ENCODE assay signal across 19 mouse cellular contexts in the genomic region with DNA sequence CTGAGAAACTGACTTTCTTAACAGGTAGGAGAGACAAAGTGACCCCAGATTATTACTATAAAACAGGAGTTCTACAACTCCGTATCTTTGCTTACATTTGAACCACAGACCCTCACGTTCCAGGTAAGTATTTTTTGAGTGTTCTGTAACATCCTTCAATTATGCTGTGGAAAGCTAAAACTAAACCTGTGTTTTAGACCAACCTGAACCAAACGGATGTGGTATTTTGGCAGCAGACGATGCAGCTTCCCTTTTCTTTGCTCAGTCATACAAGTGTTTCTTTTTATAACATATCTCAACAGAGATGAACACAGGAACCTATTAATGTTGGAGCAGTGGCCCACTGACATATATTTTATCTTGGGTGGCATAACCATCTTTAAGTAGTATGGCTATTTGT. TPM values are rescaled to one million over a fixed set of nuclear protein-coding genes. Genes with fewer than 3 reads are reported as not detected.
DNase-seq lines count a peak whose midpoint lies in the region; ATAC-seq and TF ChIP-seq lines count a peak whose summit lies in the region.
"Had no signal": no experiment of that assay in that cellular context is flagged by ENCODE, and none has a peak within 500 bp of the region (broad histone marks: within the 10 kb centered on the region; RNA-seq: fewer than 3 reads in every experiment).

No protein-coding gene starts in this region.

- H3K9ac ChIP-seq in CH12.LX (ENCODE audit: insufficient read depth, low read depth): no peak overlapping the region
- H3K9ac ChIP-seq: embryonic facial prominence, embryonic 15.5 days; midbrain, embryonic 13.5 days had no signal

- WGBS in hindbrain, embryonic 10.5 days: 94% methylated on average over 4 of the region's 4 CpGs

- H3K27ac ChIP-seq in CH12.LX (ENCODE audit: insufficient read depth, low read depth): no peak overlapping the region
- H3K27ac ChIP-seq in hindbrain, embryonic 10.5 days: no peak overlapping the region
- H3K27ac ChIP-seq: embryonic facial prominence, embryonic 15.5 days; forebrain, embryonic 10.5 days; hindbrain, postnatal 0 days; midbrain, embryonic 13.5 days had no signal

- no peak overlapping the region for H3K4me2 ChIP-seq in CH12.LX (ENCODE audit: insufficient read depth, low read depth, poor library complexity, severe bottlenecking)
- H3K4me2 ChIP-seq: embryonic facial prominence, embryonic 15.5 days; heart, embryonic 11.5 days; midbrain, embryonic 13.5 days had no signal

- ATAC-seq in megakaryocyte, adult 5-6 weeks (ENCODE audit: poor library complexity, severe bottlenecking): peak; percentile 72
- ATAC-seq: hindbrain, postnatal 0 days; midbrain, embryonic 13.5 days had no signal

- peaks cover 31% of the 10 kb centered on the region for H3K79me2 ChIP-seq in CH12.LX (replicated peaks; ENCODE audit: control insufficient read depth, extremely low read depth, insufficient read depth, poor library complexity, severe bottlenecking)

- dilution Hi-C loops in CH12.LX (cut with MboI; ENCODE audit: extremely low pct_ligation_motif_present, extremely low pct_unique_long_range_greater_than_20kb, low sequenced_read_pairs): no loop called here

- in situ Hi-C loops in CH12.LX (cut with MboI; ENCODE audit: low pct_ligation_motif_present, low pct_unique_long_range_greater_than_20kb, low sequenced_read_pairs): no loop called here

- peaks cover 10% of the 10 kb centered on the region for H3K9me3 ChIP-seq in CH12.LX (replicated peaks; ENCODE audit: low read length)
- H3K9me3 ChIP-seq in hindbrain, embryonic 10.5 days: no peaks in the 10 kb centered on the region
- H3K9me3 ChIP-seq: embryonic facial prominence, embryonic 15.5 days; midbrain, embryonic 13.5 days had no signal

- H3K36me3 ChIP-seq in CH12.LX (replicated peaks in 1 of 2; ENCODE audit: control insufficient read depth in 1 of 2, insufficient read depth in 1 of 2, low read length in 1 of 2): peaks cover 45 to 78% of the 10 kb centered on the region in 2 experiments
- H3K36me3 ChIP-seq in hindbrain, embryonic 10.5 days: peaks cover 54% of the 10 kb centered on the region

- DNase-seq in thymus, postnatal 0 days (ENCODE audit: low spot score): peak; percentile 70
- DNase-seq in thymus, adult 18-20 months: no peak
- DNase-seq in CH12.LX (ENCODE audit: extremely low read depth): peak; percentile 64
- DNase-seq in hindbrain, embryonic 10.5 days (ENCODE audit: low spot score): no peak
- no peak for DNase-seq in layer of hippocampus, postnatal 14 days (ENCODE audit: low spot score in 2 of 2)
- no peak for DNase-seq in kidney, postnatal 36 days
- DNase-seq: cerebellum, adult 9-11 months; embryo, embryonic 11 days; gastrocnemius, postnatal 14 days; heart, postnatal 14 days; kidney, adult 2 months; kidney, postnatal 25 days had no signal

- H3K4me1 ChIP-seq in CH12.LX (ENCODE audit: control insufficient read depth in 1 of 2, insufficient read depth in 2 of 2): peaks cover 0 to 66% of the 10 kb centered on the region in 2 experiments; a peak in 3 of 4 replicates
- no peaks in the 10 kb centered on the region for H3K4me1 ChIP-seq in hindbrain, embryonic 10.5 days (replicated peaks)
- H3K4me1 ChIP-seq: midbrain, embryonic 13.5 days had no signal

- no peak for TF ChIP-seq EP300 in CH12.LX (IDR thresholded peaks at IDR 0.05; ENCODE audit: low read length)

- H3K4me3 ChIP-seq in CH12.LX (replicated peaks in 1 of 3; ENCODE audit: low read depth in 2 of 3, low read length in 2 of 3, poor library complexity in 1 of 3): no peak overlapping the region
- no peak overlapping the region for H3K4me3 ChIP-seq in hindbrain, embryonic 10.5 days
- H3K4me3 ChIP-seq: embryonic facial prominence, embryonic 15.5 days; forebrain, embryonic 10.5 days; midbrain, embryonic 13.5 days; myocyte had no signal

- TF ChIP-seq POLR2A in CH12.LX (IDR thresholded peaks at IDR 0.05; ENCODE audit: low read depth, low read length): no peak

- no peak for TF ChIP-seq CTCF in CH12.LX (conservative IDR thresholded peaks at IDR 0.05 in 1 of 2, IDR thresholded peaks at IDR 0.05 in 1 of 2; ENCODE audit: low read depth in 2 of 2, low read length in 2 of 2)

- no peak for TF ChIP-seq RAD21 in CH12.LX (IDR thresholded peaks at IDR 0.05; ENCODE audit: low read depth, low read length)

- no peaks in the 10 kb centered on the region for H3K27me3 ChIP-seq in CH12.LX (replicated peaks)
- H3K27me3 ChIP-seq in hindbrain, embryonic 10.5 days (ENCODE audit: insufficient read depth, poor library complexity, severe bottlenecking): no peaks in the 10 kb centered on the region
- H3K27me3 ChIP-seq: embryonic facial prominence, embryonic 15.5 days; midbrain, embryonic 13.5 days had no signal

TF ChIP-seq in CH12.LX, 34 proteins besides CTCF, POLR2A, EP300 and RAD21:
- TF ChIP-seq CHD1 (IDR thresholded peaks at IDR 0.05; ENCODE audit: low read depth, low read length) (no peak), MEF2A (IDR thresholded peaks at IDR 0.05; ENCODE audit: borderline replicate concordance, low read depth, low read length) (no peak), NELFE (IDR thresholded peaks at IDR 0.05; ENCODE audit: low read depth, low read length) (no peak), ELF1 (IDR thresholded peaks at IDR 0.05; ENCODE audit: low read depth, low read length) (no peak), SIN3A (IDR thresholded peaks at IDR 0.05; ENCODE audit: low read length) (no peak), IRF4 (IDR thresholded peaks at IDR 0.05; ENCODE audit: low read depth, low read length) (no peak), ZKSCAN1 (IDR thresholded peaks at IDR 0.05; ENCODE audit: borderline replicate concordance, low read depth, low read length) (no peak), HCFC1 (IDR thresholded peaks at IDR 0.05; ENCODE audit: low read depth, low read length) (no peak), TCF12 (IDR thresholded peaks at IDR 0.05; ENCODE audit: low read depth, low read length) (no peak), POLR2AphosphoS2 (IDR thresholded peaks at IDR 0.05; ENCODE audit: low read depth, low read length) (no peak), JUN (IDR thresholded peaks at IDR 0.05; ENCODE audit: insufficient read depth, low read depth, low read length) (no peak), UBTF (IDR thresholded peaks at IDR 0.05; ENCODE audit: low read depth, low read length) (no peak), USF2 (conservative IDR thresholded peaks at IDR 0.05; ENCODE audit: low read depth, low read length) (no peak), ZC3H11A (IDR thresholded peaks at IDR 0.05; ENCODE audit: low read depth, low read length) (no peak), E2F4 (IDR thresholded peaks at IDR 0.05; ENCODE audit: insufficient replicate concordance, low read depth, low read length) (no peak), MAFK (IDR thresholded peaks at IDR 0.05; ENCODE audit: insufficient replicate concordance, low read length) (no peak), KAT2A (IDR thresholded peaks at IDR 0.05; ENCODE audit: insufficient replicate concordance, low read length) (no peak), USF1 (IDR thresholded peaks at IDR 0.05; ENCODE audit: low read depth, low read length) (no peak), MXI1 (IDR thresholded peaks at IDR 0.05; ENCODE audit: low read depth, low read length) (no peak), MAX (IDR thresholded peaks at IDR 0.05; ENCODE audit: low read length) (no peak)

RNA-seq across cellular contexts. Expression of a gene that starts 18.9 kb away (rescaled TPM):
- polyA plus RNA-seq in thymus, postnatal 0 days (2015; fragmentation: Nextera tagmentation; extraction: Ambion mirVana): 54.1 and 63.7 TPM in 2 replicates
- 40.6 and 42.9 TPM in 2 replicates for total RNA-seq in CH12.LX (2012; rRNA removed)
- total RNA-seq in CH12.LX (2014; rRNA removed): 77.5 and 94.4 TPM in 2 replicates
- 65.4 and 67.3 TPM in 2 replicates for polyA plus RNA-seq in CH12.LX (2012; ENCODE audit: insufficient read length, low read depth)
- 10.9 and 15.6 TPM in 2 replicates for total RNA-seq in megakaryocyte, adult 5-6 weeks (2015)
- 16.5 and 17.8 TPM in 2 replicates for total RNA-seq in megakaryocyte, adult 5-6 weeks (2017)
- 15.0 and 20.6 TPM in 2 replicates for polyA plus RNA-seq in hindbrain, embryonic 10.5 days (2016; fragmentation: Nextera tagmentation; extraction: Ambion mirVana)
- 10 to 100 TPM in 1 of 2 experiments, 1 to 10 TPM in 1; 9.5 to 10.9 TPM for total RNA-seq in layer of hippocampus, postnatal 14 days (2021)

Comparison
In these comparisons a context has a peak if more than half of its experiments do, and no peak if none do; other contexts are left out.
1. DNase-seq: peak in thymus, postnatal 0 days (single experiment) and CH12.LX (single experiment); none in thymus, adult 18-20 months (0 of 2), hindbrain, embryonic 10.5 days (single experiment), layer of hippocampus, postnatal 14 days (0 of 2) and kidney, postnatal 36 days (0 of 2).